ENCODE assay signal across 8 mouse cellular contexts in the genomic region with DNA sequence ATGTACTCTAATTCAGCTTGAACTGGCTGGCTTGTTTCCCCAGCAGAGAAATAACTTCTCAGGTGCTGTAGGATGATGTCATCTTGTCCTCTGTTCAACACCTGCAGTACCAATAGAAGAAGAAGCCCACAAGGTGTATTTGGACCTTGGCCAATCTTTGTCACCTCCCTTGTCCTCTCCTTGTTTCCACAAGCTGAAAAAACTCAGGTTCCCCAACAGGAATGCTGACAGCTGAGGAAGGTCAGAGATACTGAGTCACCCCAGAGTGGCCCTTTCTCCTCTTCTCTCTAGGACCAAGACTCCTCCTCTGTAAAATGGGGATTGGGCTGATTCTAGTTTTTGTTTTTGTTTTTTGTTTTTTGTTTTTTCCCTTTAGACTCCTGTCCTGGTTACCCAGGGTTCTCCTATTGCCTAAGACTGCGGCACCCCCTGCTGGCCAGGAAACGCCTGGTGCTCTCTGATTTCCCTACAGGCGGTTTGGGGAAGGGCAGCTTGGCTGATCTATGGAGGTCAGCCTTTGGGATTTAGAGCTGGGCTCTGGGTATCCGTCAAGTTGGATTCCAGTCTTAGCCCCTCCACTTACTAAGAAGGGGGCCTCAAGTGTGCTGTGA. TPM values are rescaled to one million over a fixed set of nuclear protein-coding genes. Genes with fewer than 3 reads are reported as not detected.
DNase-seq lines count a peak whose midpoint lies in the region; ATAC-seq and TF ChIP-seq lines count a peak whose summit lies in the region.

No protein-coding gene starts in this region.

- H3K27ac ChIP-seq in heart, postnatal 0 days (ENCODE audit: low read depth), result no peak overlapping the region
- no peak overlapping the region for H3K27ac ChIP-seq in lung, embryonic 14.5 days (ENCODE audit: low read depth)

- no peak overlapping the region for H3K4me2 ChIP-seq in heart, postnatal 0 days (ENCODE audit: low read depth, low read length)
- no peak overlapping the region for H3K4me2 ChIP-seq in lung, embryonic 14.5 days

- peak; percentile 78 for ATAC-seq in heart, postnatal 0 days (ENCODE audit: insufficient read depth, low read depth)
- peak; percentile 61 for ATAC-seq in lung, embryonic 14.5 days (ENCODE audit: insufficient read depth)

- H3K4me1 ChIP-seq in E14TG2a.4 (replicated peaks; ENCODE audit: low read depth, low read length), result peaks cover 17% of the 10 kb centered on the region
- no peaks in the 10 kb centered on the region for H3K4me1 ChIP-seq in heart, postnatal 0 days (ENCODE audit: control insufficient read depth, insufficient read depth)
- H3K4me1 ChIP-seq in lung, embryonic 14.5 days (ENCODE audit: insufficient read depth), result no peaks in the 10 kb centered on the region

- no peak for TF ChIP-seq EP300 in heart, postnatal 0 days (IDR thresholded peaks at IDR 0.05; ENCODE audit: low read depth)

- peak; percentile 88 for DNase-seq in brain, adult 2 months (ENCODE audit: low read depth, low spot score)
- peak; percentile 54 for DNase-seq in fibroblast of lung, adult 2 months (ENCODE audit: low read depth)
- peak; percentile 87 for DNase-seq in heart, postnatal 0 days (ENCODE audit: low spot score)
- DNase-seq in layer of hippocampus, adult 18-20 months (ENCODE audit: low spot score in 2 of 2), result peak; percentile 47 to 89
- DNase-seq in lung, embryonic 14.5 days, result peak; percentile 96
- DNase-seq in retina, adult 2 months (ENCODE audit: low read depth, low spot score), result peak; percentile 55
- DNase-seq in thymus, postnatal 25 days, result peak; percentile 86

- 1% methylated on average over 4 of the region's 4 CpGs for WGBS in heart, postnatal 0 days
- whole genome bisulfite sequencing in lung, embryonic 14.5 days, result 0% methylated on average over 4 of the region's 4 CpGs

- peak; percentile 98 for TF ChIP-seq CTCF in E14TG2a.4 (conservative IDR thresholded peaks at IDR 0.05; ENCODE audit: low read length)
- TF ChIP-seq CTCF in heart, postnatal 0 days (IDR thresholded peaks at IDR 0.05; ENCODE audit: low read depth), result peak; percentile 100
- TF ChIP-seq CTCF in lung, embryonic 14.5 days (IDR thresholded peaks at IDR 0.05; ENCODE audit: low read depth), result peak; percentile 100

- no peak overlapping the region for H3K9ac ChIP-seq in heart, postnatal 0 days (replicated peaks; ENCODE audit: low read depth, low read length)
- H3K9ac ChIP-seq in lung, embryonic 14.5 days, result no peak overlapping the region

- no peaks in the 10 kb centered on the region for H3K36me3 ChIP-seq in E14TG2a.4 (ENCODE audit: insufficient read depth, low read length)
- H3K36me3 ChIP-seq in heart, postnatal 0 days (replicated peaks; ENCODE audit: control insufficient read depth, insufficient read depth, low read length), result no peaks in the 10 kb centered on the region
- no peaks in the 10 kb centered on the region for H3K36me3 ChIP-seq in lung, embryonic 14.5 days (ENCODE audit: insufficient read depth)

- H3K9me3 ChIP-seq in E14TG2a.4 (ENCODE audit: low read length), result no peaks in the 10 kb centered on the region
- no peaks in the 10 kb centered on the region for H3K9me3 ChIP-seq in heart, postnatal 0 days (replicated peaks; ENCODE audit: control insufficient read depth, low read length)
- no peaks in the 10 kb centered on the region for H3K9me3 ChIP-seq in lung, embryonic 14.5 days (ENCODE audit: low read depth, low read length)

- H3K4me3 ChIP-seq in E14TG2a.4 (replicated peaks; ENCODE audit: low read length), result no peak overlapping the region
- H3K4me3 ChIP-seq in heart, postnatal 0 days (ENCODE audit: low read depth, low read length), result no peak overlapping the region
- no peak overlapping the region for H3K4me3 ChIP-seq in lung, embryonic 14.5 days (ENCODE audit: low read depth, low read length)

- H3K27me3 ChIP-seq in E14TG2a.4 (ENCODE audit: insufficient read depth, low read length), result peaks cover 14% of the 10 kb centered on the region
- 0 out of 2 replicates have a peak, but pooled peaks cover 6% of the 10 kb centered on the region for H3K27me3 ChIP-seq in heart, postnatal 0 days (ENCODE audit: control insufficient read depth, insufficient read depth, low read length)
- no peaks in the 10 kb centered on the region for H3K27me3 ChIP-seq in lung, embryonic 14.5 days (ENCODE audit: insufficient read depth, low read length)

RNA-seq across cellular contexts. Expression of a gene that starts 26.4 kb away (rescaled TPM):
- total RNA-seq in heart, postnatal 0 days (2014; rRNA removed; ENCODE audit: low replicate concordance), result 78.3 and 91.9 TPM in 2 replicates
- polyA plus RNA-seq in heart, postnatal 0 days (2015; fragmentation: Nextera tagmentation; extraction: Ambion mirVana), result 32.0 and 36.6 TPM in 2 replicates
- total RNA-seq in layer of hippocampus, adult 18-20 months (2021), result 100 to 1,000 TPM; 182 to 191 TPM
- 56.7 and 57.7 TPM in 2 replicates for polyA plus RNA-seq in lung, embryonic 14.5 days (2014; fragmentation: Nextera tagmentation; extraction: Ambion mirVana)

RNA-seq across cellular contexts. Expression of a gene that starts 31.7 kb away (rescaled TPM):
- total RNA-seq in heart, postnatal 0 days (2014; rRNA removed; ENCODE audit: low replicate concordance), result 77.1 and 78.2 TPM in 2 replicates
- 53.8 and 55.7 TPM in 2 replicates for polyA plus RNA-seq in heart, postnatal 0 days (2015; fragmentation: Nextera tagmentation; extraction: Ambion mirVana)
- 10 to 100 TPM; 12.4 to 16.0 TPM for total RNA-seq in layer of hippocampus, adult 18-20 months (2021)
- polyA plus RNA-seq in lung, embryonic 14.5 days (2014; fragmentation: Nextera tagmentation; extraction: Ambion mirVana), result 112 and 116 TPM in 2 replicates
